Mouse (Mus musculus) kidney, postnatal 0 days (tissue): Measurements from ENCODE around the gene Fuz. TPM values are rescaled to one million over a fixed set of nuclear protein-coding genes. Genes with fewer than 3 reads are reported as not detected.

ENCODE experiments used
- ATAC-seq: fragments of 200-750 bp; cut with Nextera tagmentation; replicated peaks from 2 replicates; pipeline ENCODE4 v1.8.0; 2017; ENCODE audit warnings: low read depth, moderate number of reproducible peaks, moderate TSS enrichment, moderate library complexity; ENCODE audit not compliant: low FRiP score
- DNase-seq: peaks from one replicate; pipeline ENCODE4 v3.0.0-alpha.2; 2016; ENCODE audit warnings: low spot score
- H3K27ac ChIP-seq: fragments of 300-500 bp; sonication (generic); 2 replicates; pipeline ENCODE4 v1.5.1; 2014; ENCODE audit warnings: mild to moderate bottlenecking
- H3K27me3 ChIP-seq: fragments of 300-500 bp; sonication (generic); 2 replicates; pipeline ENCODE4 v1.6.1; 2014; ENCODE audit warnings: low read length, mixed read lengths; ENCODE audit not compliant: insufficient read depth
- H3K36me3 ChIP-seq: fragments of 300-500 bp; sonication (generic); 2 replicates; pipeline ENCODE4 v1.6.1; 2014; ENCODE audit warnings: low read length, mixed read lengths; ENCODE audit not compliant: insufficient read depth
- H3K4me1 ChIP-seq: fragments of 300-500 bp; sonication (generic); replicated peaks from 2 replicates; pipeline ENCODE4 v1.6.1; 2014; ENCODE audit warnings: antibody characterized with exemption, low read length, mixed read lengths; ENCODE audit not compliant: insufficient read depth
- H3K4me2 ChIP-seq: fragments of 300-500 bp; sonication (generic); 2 replicates; pipeline ENCODE4 v1.6.1; 2014; ENCODE audit warnings: mild to moderate bottlenecking, low read length, moderate library complexity, mixed read lengths
- H3K4me3 ChIP-seq: fragments of 300-500 bp; sonication (generic); replicated peaks from 2 replicates; pipeline ENCODE4 v1.5.1; 2014; ENCODE audit warnings: low read depth, low read length
- H3K9ac ChIP-seq: fragments of 300-500 bp; sonication (generic); 2 replicates; pipeline ENCODE4 v1.6.1; 2014; ENCODE audit warnings: low read depth, low read length
- H3K9me3 ChIP-seq: fragments of 300-500 bp; sonication (generic); replicated peaks from 2 replicates; pipeline ENCODE4 v1.6.1; 2016; ENCODE audit warnings: low read length, inconsistent platforms, mixed read lengths
- CTCF ChIP-seq: IDR thresholded peaks from 2 replicates; pipeline ENCODE4 v1.5.1; 2016; ENCODE audit warnings: antibody characterized with exemption, low read depth, mild to moderate bottlenecking, moderate library complexity
- WGBS: fragments of 180-500 bp; shearing (Covaris S2); extraction: QIAGEN DNeasy Blood & Tissue Kit; methylation state at CpG from one replicate; pipeline ENCODE4 v1.1.7; 2014; 5-methylcytosine and 5-hydroxymethylcytosine counted together
- polyA plus RNA-seq: library from polyadenylated mRNA; unstranded; fragments of >200 nt; fragmentation: Nextera tagmentation; extraction: Ambion mirVana; gene quantifications from 2 replicates; pipeline ENCODE4 v1.2.1, GENCODE M21; 2015

Fuz gene
- polyA plus RNA-seq, 1 experiment from 2014 or later: 21.1 TPM

- TF ChIP-seq CTCF: no peak
- Histone ChIP-seq H3K4me2 (no peak overlapping the region), H3K27me3 (no peaks in the 10 kb centered on the region), H3K4me3 (no peak overlapping the region), H3K36me3 (peaks cover 25% of the 10 kb centered on the region), H3K9me3 (no peaks in the 10 kb centered on the region), H3K27ac (peak overlapping the region; percentile 70), H3K4me1 (peaks cover 25% of the 10 kb centered on the region), H3K9ac (no peak overlapping the region)
- ATAC-seq (peak; percentile 40), DNase-seq (no peak)
- 79% methylated on average over 11 of the region's 11 CpGs for WGBS
Measured at GRCm38 (mm10) chr7:44900632-44901031, 4.8 kb downstream of the Fuz start.

- Histone ChIP-seq H3K27me3 (no peaks in the 10 kb centered on the region), H3K4me3 (peak overlapping the region; percentile 23), H3K4me1 (peaks cover 25% of the 10 kb centered on the region), H3K9me3 (no peaks in the 10 kb centered on the region), H3K9ac (peak overlapping the region; percentile 37; the same call in 1 of the 2 replicates), H3K4me2 (peak overlapping the region; percentile 58), H3K27ac (peak overlapping the region; percentile 70), H3K36me3 (peaks cover 31% of the 10 kb centered on the region)
- DNase-seq (peak; percentile 83), ATAC-seq (peak; percentile 42)
- TF ChIP-seq CTCF: peak; percentile 57
- WGBS: 21% methylated on average over 21 of the region's 21 CpGs
Measured at GRCm38 (mm10) chr7:44901230-44901722, 5.4 kb downstream of the Fuz start.

GRCm38 (mm10) chr7:44905430-44905829, 9.6 kb downstream of the Fuz start:
- peaks cover 72% of the 10 kb centered on the region for H3K36me3 ChIP-seq
- no peak overlapping the region for H3K27ac ChIP-seq
- H3K9me3 ChIP-seq: no peaks in the 10 kb centered on the region
- no peak overlapping the region for H3K9ac ChIP-seq
- H3K4me3 ChIP-seq: no peak overlapping the region
- no peak for TF ChIP-seq CTCF
- H3K4me2 ChIP-seq: no peak overlapping the region
- H3K4me1 ChIP-seq: peaks cover 9% of the 10 kb centered on the region; the same call in 1 of the 2 replicates
- DNase-seq (no peak), ATAC-seq (no peak)
- 86% methylated on average over 20 of the region's 20 CpGs for WGBS
- H3K27me3 ChIP-seq: no peaks in the 10 kb centered on the region

GRCm38 (mm10) chr7:44908706-44909476, 13.0 kb downstream of the Fuz start:
- H3K27me3 ChIP-seq: no peaks in the 10 kb centered on the region
- no peak for TF ChIP-seq CTCF
- H3K36me3 ChIP-seq: peaks cover 84% of the 10 kb centered on the region
- no peak overlapping the region for H3K9ac ChIP-seq
- H3K9me3 ChIP-seq: no peaks in the 10 kb centered on the region
- WGBS: 84% methylated on average over 15 of the region's 15 CpGs
- H3K4me3 ChIP-seq: no peak overlapping the region
- no peak for ATAC-seq
- H3K4me2 ChIP-seq: no peak overlapping the region
- no peaks in the 10 kb centered on the region for H3K4me1 ChIP-seq
- no peak for DNase-seq
- no peak overlapping the region for H3K27ac ChIP-seq

- WGBS: 84% methylated on average over 2 of the region's 2 CpGs
- H3K9me3 ChIP-seq: no peaks in the 10 kb centered on the region
- no peak overlapping the region for H3K9ac ChIP-seq
- H3K4me1 ChIP-seq: no peaks in the 10 kb centered on the region
- H3K4me3 ChIP-seq: no peak overlapping the region
- TF ChIP-seq CTCF: no peak
- ATAC-seq (no peak), DNase-seq (no peak)
- no peaks in the 10 kb centered on the region for H3K27me3 ChIP-seq
- H3K36me3 ChIP-seq: peaks cover 51% of the 10 kb centered on the region
- H3K27ac ChIP-seq: no peak overlapping the region
- H3K4me2 ChIP-seq: no peak overlapping the region
Measured at GRCm38 (mm10) chr7:44914396-44914795, 18.5 kb downstream of the Fuz start.

- Histone ChIP-seq H3K4me3 (no peak overlapping the region), H3K27ac (no peak overlapping the region), H3K4me2 (no peak overlapping the region), H3K27me3 (no peaks in the 10 kb centered on the region), H3K9ac (no peak overlapping the region), H3K36me3 (peaks cover 45% of the 10 kb centered on the region), H3K9me3 (no peaks in the 10 kb centered on the region), H3K4me1 (no peaks in the 10 kb centered on the region)
- TF ChIP-seq CTCF: no peak
- DNase-seq (no peak), ATAC-seq (no peak)
- WGBS: 90% methylated on average over 9 of the region's 9 CpGs
Measured at GRCm38 (mm10) chr7:44915314-44915713, 19.4 kb downstream of the Fuz start.
